Mouse (Mus musculus) adrenal gland, postnatal 14 days (tissue): ENCODE measurements around the gene Psma4. TPM values are rescaled to one million over a fixed set of nuclear protein-coding genes. Genes with fewer than 3 reads are reported as not detected.

Experiments used
- DNase-seq: peaks from one replicate; pipeline ENCODE4 v3.0.0; 2021; ENCODE audit warnings: mixed read lengths
- total RNA-seq: library from RNA; stranded (reverse); gene quantifications from 2 replicates; pipeline ENCODE4 v1.2.3, GENCODE M21; 2021

The Psma4 gene
- total RNA-seq, 1 experiment from 2014 or later: 183 TPM

DNA sequence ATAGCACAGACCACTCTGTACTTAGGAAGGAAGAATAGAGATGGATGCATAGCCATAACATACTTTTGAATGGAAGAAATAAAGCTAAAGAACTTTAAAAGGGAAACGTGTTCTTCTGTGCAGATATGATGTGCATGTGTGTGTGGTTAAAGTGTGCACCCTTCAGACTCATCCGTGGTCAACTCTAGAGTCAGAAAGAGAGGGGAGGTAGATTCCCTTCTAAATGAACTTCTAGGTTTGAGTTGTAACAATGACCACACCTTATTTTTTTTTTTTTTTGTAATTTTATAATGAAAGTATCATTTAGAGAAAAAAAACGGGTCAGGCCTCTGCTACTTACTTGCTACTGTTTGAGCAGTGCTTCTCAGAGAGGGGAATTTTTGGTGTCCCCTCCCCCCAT is 39.8 kb downstream of the Psma4 start:
- no peak for DNase-seq

DNA sequence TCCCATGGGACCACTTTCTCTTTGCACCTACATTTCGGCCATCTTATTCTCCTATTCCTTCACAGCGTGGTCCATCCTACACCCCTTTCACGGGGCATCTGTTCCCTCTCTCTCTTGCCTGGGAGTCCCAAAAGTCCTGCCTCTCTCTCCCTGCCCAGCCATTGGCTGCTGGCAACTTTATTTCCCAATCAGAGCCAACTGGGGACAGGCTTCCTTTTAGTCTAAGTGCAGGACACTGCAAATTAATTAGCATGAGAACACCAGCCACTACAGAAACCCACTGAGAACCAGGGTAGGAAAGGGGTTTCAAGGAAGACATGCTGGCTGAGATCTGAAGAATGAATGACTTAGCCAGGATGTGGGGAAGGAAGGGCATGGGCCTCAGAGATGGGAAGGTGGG is 43.8 kb downstream of the Psma4 start:
- no peak for DNase-seq

DNA sequence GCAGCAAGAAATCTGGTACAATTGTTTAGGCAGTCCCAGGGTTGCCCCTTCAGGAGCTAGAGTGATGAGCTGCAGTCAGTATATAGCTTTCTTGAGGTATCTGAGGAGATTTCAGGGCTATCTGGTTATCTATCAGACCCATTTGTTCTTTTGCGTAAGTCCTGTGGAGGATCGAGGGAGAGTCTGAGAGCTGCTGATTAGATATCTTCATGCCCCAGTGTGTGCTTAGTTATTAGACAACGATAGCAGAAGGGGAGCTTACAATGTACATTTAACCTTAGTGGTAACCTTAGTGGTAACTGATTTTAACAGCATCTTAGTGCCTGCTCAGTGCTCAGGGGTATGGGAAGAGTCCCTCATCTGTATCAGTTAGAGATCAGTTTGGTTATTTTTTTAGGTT is 45.1 kb downstream of the Psma4 start:
- DNase-seq: no peak

DNA sequence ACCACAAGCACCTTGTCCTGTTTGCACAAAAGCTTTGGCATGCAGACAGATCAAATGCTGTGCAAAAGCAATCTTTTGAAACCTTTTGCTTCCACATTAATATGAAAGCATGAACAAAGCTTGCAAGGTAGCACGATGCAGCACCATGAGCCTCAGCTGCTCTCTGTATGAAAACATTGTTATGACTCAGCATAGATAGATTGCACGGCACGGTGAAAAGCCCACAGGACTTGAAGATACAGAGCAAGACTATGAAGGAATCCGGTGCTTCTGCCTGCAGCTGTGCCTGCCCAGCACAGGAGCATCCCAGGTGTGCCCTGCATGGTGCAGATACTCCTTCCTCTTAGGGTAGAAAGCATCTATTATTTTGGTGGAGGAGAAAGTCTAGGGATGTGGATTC is 53.0 kb downstream of the Psma4 start:
- DNase-seq: no peak

Other genes starting within 250 kb of the Psma4 start
- 71.9 and 72.6 TPM in 2 replicates for gene Wdr61, start 216.3 kb upstream of the Psma4 start, total RNA-seq
- gene Crabp1, start 186.0 kb upstream of the Psma4 start, total RNA-seq: 6.5 and 8.2 TPM in 2 replicates
- gene Ireb2, start 87.0 kb upstream of the Psma4 start, total RNA-seq: 48.8 and 53.9 TPM in 2 replicates
- gene Hykk, start 33.5 kb upstream of the Psma4 start, total RNA-seq: 2.4 and 8.6 TPM in 2 replicates
- not detected in 2 replicates for gene AY074887, start 208 bp downstream of the Psma4 start, total RNA-seq
- gene Chrna5, start 30.1 kb downstream of the Psma4 start, total RNA-seq: 0.85 and 1.2 TPM in 2 replicates
- 9.6 and 13.0 TPM in 2 replicates for gene Chrna3, start 75.8 kb downstream of the Psma4 start, total RNA-seq
- 4.3 and 6.6 TPM in 2 replicates for gene Chrnb4, start 98.0 kb downstream of the Psma4 start, total RNA-seq
- 46.7 and 47.5 TPM in 2 replicates for gene Ube2q2, start 198.1 kb downstream of the Psma4 start, total RNA-seq